Mouse (Mus musculus) liver, embryonic 14.5 days (tissue): ENCODE measurements around the gene Ccdc188.

Experiments used
- CTCF ChIP-seq: IDR thresholded peaks from 2 replicates; pipeline ENCODE4 v1.5.1; 2016; ENCODE audit warnings: antibody characterized with exemption, low read depth, control low read depth
- EP300 ChIP-seq: IDR thresholded peaks from 2 replicates; pipeline ENCODE4 v1.6.1; 2016; ENCODE audit warnings: antibody characterized with exemption, low read depth

- TF ChIP-seq EP300 (no peak), CTCF (no peak)
Measured at GRCm38 (mm10) chr16:18233451-18233850, 15.8 kb downstream of the Ccdc188 start.
